Mouse (Mus musculus): ENCODE data around the gene Tnfrsf21. TPM values are rescaled to one million over a fixed set of nuclear protein-coding genes. Genes with fewer than 3 reads are reported as not detected.

Gene Tnfrsf21
- polyA plus RNA-seq, 1 experiment from 2014 or later: 62.8 TPM

Other genes starting within 250 kb of the Tnfrsf21 start
- gene Cd2ap, start 139.9 kb upstream of the Tnfrsf21 start, polyA plus RNA-seq (2015; fragmentation: Nextera tagmentation; extraction: Ambion mirVana): 9.2 TPM in 2 replicates

All from hindbrain, embryonic 13.5 days (tissue).